Mouse (Mus musculus) layer of hippocampus, postnatal 14 days (tissue): Measurements from ENCODE around the gene Epn2. TPM values are rescaled to one million over a fixed set of nuclear protein-coding genes. Genes with fewer than 3 reads are reported as not detected.
"Not testable (repeated sequence)": the region's sequence is repeated elsewhere in the genome, so short reads cannot be mapped to it uniquely, and the experiment has no call there.

Experiments
- DNase-seq, 2 experiments: peaks; one replicate each; pipeline ENCODE4 v3.0.0; 2021 to 2022; ENCODE audit warnings: low spot score in 2 of 2, mixed read lengths in 1 of 2
- total RNA-seq, 2 experiments: library from RNA; stranded (reverse); gene quantifications; 2 replicates each; pipeline ENCODE4 v1.2.3; 2021

Gene Epn2
- total RNA-seq, 2 experiments from 2014 or later: 147 to 158 TPM

DNA sequence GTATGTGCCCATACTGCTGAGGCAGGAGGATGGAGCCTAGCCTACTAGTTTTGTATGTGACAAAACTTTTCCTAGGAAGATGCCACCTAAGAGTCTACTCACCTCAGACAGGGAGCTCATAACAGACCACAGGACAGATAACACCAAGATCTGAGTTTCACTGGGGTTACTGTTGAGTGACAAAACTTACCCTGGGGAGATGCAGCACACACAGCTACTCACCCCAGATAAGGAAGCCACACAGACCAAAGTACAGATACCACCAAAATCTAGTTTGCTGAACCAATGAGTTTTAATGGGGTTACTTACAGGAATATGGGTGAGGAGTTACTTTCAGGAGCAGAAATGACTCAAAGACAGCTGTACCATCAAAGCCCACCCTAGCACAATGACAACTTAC lies 13.6 kb upstream of the Epn2 start:
- no peak for DNase-seq

DNA sequence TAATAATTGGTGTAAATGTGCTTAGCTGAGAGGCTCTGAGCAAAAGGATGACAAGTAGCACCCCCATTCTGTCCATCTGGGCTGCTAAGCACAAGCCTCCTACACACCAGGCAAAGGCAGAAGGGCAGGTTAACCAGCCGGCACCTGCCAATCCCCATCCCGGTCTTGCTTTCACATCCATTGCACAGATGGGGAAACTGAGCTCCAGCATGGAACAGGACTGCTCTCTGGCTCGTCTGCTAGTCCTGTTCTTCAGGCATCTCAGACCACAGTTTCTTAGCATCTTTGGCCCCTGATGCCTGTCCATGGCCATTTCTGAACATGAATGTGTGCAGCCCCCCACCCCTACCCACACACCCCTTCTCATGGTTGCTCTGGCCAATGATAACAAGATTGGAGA lies 12.6 kb upstream of the Epn2 start:
- DNase-seq: no peak

DNA sequence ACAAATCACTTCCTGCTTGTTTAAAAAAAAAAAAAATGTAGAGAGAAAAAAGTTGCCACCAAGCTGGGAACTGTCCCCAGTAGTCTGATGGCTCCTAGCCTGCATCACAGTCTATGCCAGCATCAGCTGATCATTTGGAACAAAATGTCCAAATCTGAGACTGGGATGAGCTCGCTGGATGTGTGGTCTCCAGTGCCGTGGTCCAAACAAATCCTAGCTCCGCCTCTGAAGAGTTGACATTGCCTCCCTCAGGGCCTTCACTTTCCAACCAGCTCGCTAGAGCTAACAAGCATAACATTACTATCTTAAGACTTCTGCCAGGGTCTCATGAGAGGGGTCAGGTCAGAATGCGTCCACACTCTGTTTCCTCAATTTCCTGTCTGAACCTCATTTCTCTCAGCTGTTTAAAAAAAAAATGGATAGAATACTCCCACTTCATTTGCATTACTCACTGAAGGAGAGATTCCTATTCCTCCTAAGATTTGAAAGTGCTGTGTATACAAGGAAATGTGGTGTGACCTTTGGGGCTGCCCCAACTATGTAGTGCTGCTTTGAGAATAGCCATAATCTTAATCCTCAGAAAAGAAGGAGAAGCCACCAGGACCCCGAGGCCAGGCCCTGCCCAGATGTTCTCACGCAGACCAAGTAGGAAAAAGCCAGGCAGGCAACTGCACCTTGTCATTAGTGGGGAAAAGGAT lies 11.2 kb upstream of the Epn2 start:
- DNase-seq: peak; percentile 55 to 83

DNA sequence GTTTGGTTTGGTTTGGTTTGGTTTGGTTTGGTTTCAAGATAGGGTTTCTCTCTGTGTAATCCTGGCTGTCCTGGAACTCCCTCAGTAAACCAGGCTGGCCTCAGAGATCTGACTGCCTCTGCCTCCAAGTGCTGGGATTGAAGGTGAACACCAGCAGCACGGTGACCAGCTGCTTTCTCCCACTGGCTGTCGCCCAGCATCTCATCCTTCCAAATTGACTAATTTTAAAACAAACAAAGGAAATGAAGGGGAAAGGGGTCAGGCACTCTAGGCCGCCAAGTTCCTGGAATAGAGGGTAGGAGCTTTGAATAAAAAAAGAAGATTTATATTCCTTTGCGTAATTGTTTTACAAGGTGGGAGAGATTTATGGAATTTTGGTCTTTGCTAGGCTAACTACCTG lies 5.9 kb upstream of the Epn2 start:
- DNase-seq: no peak

DNA sequence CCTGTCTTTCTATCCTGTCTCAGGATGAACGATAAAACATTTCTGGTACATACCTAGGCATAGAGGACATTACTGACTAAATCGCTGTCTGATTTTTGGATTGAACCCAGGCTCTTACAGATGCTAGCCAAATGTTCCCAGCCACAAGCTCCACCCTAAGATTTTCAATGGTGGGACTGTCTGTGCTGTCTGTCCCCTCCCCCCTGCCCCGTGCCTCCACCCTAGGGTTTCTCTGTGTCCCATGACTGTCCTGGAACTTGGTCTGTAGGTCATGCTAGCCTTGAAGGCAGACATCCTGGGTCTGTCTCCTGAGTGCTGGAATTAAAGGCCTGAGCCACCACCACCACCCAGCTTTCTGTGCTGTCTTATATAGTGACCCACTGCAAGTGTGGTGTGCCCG lies 5.3 kb upstream of the Epn2 start:
- DNase-seq: no peak

DNA sequence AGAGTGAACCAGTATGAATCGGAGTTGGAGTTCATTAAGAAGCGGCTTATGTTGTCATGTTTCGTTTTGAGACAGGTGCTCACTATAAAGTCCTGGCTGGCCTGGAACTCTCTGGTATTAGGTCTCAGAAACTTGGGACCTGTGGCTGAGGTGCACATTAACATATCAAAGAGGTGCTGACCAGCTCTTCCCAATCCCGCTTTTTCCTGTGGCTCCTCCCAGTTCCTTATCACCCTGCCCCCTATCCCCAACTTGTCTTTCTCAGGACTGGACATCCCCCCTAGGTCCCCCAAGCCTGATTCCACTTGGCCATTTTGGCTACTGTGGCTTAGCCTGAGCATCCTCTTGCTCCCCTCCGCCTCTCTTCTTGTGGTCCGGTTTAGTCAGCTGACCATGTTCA lies 4.6 kb upstream of the Epn2 start:
- DNase-seq: no peak

DNA sequence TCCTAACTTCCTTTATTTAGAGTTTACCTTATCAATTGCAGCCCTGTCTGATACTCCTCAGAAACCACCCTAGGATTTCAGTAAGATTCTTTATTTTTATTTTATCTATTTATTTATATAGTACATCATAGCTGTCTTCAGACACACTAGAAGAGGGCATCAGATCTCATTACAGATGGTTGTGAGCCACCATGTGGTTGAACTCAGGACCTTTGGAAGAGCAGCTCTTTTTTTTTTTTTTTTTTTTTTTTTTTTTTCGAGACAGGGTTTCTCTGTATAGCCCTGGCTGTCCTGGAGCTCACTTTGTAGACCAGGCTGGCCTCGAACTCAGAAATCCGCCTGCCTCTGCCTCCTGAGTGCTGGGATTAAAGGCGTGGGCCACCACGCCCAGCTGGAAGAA lies 3.3 kb upstream of the Epn2 start:
- not testable (repeated sequence) for DNase-seq

DNA sequence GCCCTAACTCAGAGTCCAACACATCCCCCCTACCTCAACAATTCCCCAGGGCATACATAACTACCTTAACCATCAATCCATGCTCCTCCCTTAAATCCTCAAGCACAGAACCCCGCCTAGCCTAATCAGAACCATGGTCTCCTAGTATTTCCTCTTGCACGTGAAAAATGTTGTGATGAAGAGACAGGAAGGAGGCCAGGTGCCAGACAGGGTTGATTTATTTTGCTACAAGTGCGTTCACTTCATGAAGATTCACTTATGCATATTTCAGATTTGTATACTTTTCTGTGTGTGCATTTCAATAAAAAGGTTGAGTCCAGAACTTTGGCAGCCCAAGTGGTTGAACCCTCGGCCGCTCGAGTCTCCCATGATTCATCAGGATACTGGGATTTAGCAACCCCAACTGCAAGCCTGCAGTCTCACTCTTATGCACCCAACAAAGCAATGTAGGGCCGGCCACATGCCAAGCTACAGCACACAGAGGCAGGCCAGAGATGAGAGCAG lies 443 bp upstream of the Epn2 start:
- DNase-seq: no peak

DNA sequence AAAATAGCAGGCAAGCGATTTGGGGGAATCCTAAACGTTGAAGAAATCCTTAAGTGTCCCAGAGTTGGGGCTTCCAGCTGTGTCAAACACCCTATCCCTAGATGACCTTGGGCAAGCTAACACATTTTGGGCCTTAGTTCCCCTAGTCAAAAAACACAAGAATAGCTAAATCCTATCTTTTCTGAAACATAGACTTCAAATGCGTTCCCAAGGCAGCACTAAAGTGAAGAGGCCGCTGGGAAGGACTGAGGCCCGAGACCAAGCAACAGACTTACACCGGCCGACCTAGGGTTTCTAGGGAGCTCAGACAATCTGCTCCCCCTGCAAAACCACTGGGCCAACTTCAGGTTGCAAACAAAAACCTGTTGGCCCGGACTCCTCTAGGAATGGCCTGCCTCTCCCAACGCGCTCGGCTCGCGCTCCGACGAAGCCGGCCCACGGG lies 925 bp downstream of the Epn2 start:
- DNase-seq: no peak

DNA sequence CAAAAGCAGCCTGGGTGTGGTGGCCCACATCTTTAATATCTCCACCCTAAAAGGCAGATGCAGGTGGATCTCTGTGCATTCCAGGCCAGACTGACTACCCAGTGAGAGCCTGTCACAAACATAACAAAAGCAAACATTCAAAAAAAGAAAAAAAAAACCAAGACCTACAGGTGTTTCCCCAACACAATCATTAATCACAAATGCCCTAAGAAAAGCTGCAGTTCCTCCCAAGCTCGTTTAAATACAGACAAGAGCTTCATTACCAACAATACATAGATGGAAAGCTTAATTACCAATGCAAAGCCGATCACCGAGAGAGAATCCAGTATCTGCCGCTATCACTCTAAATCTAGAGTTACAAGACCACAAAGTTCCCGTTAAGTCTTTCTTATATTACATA lies 1.5 kb downstream of the Epn2 start:
- DNase-seq: no peak

DNA sequence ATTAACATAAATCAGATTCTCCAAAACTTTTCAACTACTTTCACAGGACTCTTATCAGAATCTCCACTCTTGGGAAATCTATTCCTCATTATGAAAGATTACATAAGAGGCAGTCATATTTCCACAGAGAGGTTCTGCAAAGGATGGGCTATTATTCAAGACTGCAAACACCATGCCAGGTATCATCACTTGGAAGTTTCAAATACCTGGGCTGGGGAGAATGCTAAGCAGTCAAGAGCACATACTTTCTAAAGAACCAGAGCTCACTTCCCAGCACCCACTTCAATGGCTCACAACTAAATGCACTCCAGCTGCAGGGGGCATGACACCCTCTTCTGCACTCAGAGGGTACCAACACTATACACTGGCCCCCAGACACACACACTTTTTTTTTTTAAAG lies 2.1 kb downstream of the Epn2 start:
- no peak for DNase-seq

DNA sequence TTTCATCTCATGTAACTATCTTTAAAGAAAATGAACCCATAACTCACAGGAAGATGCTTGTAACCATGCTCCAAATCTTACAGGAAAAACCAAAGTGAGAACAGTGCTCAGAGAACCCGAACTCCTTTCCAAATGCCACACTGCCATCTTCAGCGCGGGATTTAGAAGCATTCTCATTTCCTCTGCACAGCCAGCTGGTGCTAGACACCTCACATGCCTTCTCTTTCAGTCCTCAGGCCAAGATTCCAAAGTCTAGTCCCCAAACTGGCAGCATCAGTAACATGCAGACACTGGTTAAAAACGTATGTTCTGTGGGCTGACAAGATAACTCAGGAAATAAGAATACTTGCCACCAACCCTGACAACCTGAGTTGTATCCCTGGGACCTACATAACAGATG lies 6.2 kb downstream of the Epn2 start:
- DNase-seq: peak in 1 of 2 experiments; percentile 37

DNA sequence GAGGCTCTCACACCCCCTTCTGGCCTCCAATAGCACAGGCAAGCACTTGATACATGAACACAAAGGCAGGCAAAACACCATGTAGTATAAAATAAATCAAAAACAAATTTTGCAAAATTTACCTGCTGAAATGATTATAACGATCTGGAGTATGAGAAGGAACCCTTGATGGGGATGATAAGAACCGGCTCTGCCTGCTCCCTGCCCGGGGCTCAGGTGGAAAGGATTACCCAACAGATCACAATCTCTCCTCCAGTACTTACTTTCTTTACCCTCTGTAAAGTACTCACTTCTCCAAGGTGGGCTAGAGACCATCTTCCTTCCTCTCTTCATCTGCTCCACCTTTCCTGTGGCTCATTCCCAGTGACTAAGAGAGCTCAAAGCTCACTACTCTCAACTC lies 8.3 kb downstream of the Epn2 start:
- DNase-seq: no peak

DNA sequence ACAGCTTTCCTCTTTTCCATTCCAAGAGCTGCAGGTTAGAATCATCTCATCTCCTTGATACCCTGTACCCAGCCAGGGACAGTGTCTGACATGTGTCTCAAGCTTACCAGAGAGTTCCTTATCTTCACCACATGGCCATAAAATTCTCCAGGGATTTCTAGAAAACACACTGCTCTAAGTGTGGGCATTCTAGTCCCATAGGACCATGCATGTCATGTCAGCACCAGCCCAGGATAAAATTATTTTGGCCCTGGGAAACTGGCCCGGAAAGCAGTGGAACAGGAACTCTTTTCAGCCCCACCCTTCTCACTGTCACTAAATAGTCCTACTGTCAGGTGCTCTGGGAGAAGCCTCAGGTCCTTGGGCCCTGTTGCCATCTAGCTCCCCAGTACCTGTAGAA lies 9.8 kb downstream of the Epn2 start:
- DNase-seq: no peak

DNA sequence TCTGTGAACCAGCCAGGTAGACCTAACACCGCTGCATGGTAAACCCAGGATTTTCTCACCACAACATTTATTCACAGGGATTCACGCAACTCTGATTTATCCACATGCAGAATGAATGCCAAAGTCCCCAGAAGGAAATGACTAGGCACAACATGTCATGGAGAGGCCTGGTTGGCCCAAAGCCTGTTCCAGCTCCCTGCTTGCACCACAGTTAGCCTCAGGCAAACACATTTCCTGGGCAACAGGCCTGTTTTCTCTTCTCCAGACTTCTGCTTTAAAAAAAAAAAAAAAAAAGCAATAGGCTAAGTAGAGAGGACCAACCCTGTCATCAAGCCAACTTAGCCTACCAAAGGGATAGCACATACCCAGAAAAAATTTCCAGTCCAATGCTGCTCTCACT lies 14.9 kb downstream of the Epn2 start:
- DNase-seq: peak in 1 of 2 experiments; percentile 57

DNA sequence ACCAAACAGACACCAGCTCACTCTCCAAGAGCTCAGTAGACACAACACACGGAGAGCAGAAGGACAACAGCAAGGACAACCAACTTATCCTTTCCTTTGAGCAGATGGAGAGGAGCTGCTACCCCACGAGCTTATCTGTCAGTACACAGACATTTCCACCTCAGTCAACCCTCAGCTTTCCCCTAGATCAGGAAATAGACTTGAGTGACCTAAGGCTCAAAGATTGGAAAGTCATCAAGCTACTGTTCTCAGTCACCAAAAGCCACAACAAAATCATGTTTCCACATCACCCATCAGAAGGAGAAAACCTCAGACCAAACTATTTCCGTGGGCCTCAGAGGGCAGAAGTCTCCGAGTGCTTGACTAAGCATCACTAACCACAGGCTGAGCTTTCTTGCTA lies 15.5 kb downstream of the Epn2 start:
- no peak for DNase-seq

DNA sequence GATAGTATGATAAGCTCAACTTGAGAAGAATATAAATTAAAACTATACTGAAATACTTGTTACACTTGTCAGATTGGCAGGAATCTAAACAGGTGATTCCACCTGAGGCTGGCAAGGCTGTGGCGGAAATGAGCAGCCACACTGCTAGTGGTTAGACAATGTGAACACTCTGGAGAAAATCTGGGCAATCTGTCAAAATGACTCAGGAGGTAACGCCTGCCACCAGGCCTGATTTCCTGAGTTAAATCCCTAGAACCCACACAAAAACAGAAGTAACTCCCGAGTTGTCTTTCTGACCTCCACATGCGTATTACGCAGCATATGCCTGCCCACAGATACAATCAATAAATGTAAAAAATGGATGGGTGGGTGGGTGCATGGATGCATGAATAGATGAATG lies 17.1 kb downstream of the Epn2 start:
- no peak for DNase-seq

DNA sequence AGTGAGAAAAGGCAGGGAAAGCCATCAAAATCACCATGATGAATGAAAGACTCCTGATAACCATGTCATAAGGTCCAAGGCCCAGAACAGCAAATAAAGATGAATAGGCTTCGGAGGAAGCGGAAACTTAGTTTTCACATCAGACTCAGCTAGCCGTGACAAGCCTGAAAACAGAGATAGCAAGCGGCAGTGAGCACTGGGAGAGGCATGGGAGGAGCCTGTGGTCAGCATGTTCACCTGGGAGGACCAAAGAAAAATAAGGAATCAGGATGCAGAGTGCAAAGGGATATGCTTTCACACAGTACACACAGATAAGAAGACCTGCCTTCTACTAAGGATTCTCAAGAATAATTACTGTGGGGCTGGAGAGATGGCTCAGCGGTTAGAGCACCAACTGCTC lies 19.9 kb downstream of the Epn2 start:
- DNase-seq: no peak

DNA sequence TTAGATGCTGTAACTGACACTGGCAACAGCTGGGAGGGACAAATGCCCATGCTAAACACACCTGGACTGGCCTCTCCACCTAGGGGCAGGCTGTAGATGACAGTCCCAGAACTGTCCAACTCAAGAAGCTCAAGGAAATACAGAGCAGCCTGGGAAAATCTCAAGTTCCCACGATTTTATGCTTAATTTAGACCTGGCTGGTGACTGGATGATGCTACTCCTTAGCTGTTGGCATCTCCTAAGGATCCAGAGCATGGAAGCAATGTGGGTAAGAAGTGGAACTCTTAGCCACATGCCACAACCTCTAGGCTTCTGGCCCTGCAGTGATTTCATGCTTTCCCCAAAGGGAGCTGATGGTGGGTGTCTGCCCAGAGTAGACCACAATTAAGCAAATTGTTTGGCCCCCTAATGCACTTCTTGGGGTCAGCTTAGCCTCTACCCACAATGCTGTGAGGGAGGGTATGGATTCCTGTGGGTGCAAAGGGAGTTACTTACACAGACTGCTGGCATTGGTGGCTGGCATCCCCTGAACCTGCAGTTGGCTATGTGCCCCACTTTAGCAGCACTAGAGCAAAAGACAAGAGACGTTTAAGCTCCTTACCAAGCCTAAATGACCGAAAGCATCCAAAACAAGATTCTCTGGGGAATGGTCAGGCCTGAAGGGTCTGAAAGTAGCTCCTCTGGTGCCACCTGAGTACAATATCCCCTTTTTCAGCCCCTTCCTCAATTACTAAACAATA lies 26.3 kb downstream of the Epn2 start:
- no peak for DNase-seq

DNA sequence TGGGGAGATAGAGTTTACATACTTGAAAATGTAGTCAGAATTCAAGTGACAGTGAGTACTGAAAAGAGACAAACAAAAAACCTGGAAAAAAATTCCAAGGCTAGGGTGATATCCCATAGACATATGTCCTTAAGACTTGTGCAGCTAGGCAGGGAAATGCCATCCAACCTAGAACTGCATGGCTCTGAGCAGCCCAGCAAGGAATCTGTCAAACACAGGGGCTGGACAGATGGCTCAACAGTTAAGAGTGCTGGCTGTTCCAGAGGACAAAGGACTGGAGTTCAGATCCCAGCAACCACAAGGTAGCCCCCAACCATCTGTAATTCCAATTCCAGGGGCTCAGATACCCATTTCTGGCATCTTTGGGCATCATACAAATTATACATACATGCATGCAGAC lies 28.9 kb downstream of the Epn2 start:
- no peak for DNase-seq

DNA sequence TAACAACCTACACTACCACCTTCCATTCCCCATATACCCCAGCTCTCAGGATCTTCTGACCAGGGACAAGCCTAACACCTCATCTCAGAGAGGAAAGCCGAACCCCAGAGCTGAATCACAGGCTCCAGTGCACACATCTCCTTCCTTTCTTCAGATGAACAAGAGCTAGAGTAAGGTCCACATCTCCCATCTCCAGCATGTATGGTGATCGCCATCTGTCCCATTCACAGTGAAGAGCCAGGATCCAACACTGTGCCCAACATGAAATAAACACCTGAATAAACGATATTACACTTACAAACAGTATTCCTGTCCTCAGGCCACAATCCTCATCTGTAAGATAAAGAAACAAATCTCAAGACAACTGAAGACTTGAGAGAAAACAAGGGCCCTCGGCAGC lies 31.8 kb downstream of the Epn2 start:
- no peak for DNase-seq

DNA sequence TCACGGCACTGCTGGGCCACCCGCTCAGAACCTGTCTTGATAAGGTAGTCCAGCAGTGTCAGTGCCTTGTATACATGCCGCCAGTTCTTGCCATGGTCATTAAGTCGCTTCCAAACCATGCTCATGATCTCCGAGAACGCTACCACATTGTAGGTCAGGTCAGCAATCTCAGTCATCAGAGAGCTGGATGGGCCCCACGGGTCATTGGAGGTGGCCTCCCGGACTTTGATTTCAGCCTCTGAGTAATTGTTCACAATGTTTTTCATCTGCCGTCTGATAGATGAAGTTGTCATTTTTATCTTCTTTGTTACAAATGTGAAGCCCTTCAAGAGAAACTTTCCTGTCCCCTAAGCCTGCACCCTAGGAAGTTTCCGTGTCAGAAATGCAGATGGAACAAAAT lies 33.0 kb downstream of the Epn2 start:
- no peak for DNase-seq

DNA sequence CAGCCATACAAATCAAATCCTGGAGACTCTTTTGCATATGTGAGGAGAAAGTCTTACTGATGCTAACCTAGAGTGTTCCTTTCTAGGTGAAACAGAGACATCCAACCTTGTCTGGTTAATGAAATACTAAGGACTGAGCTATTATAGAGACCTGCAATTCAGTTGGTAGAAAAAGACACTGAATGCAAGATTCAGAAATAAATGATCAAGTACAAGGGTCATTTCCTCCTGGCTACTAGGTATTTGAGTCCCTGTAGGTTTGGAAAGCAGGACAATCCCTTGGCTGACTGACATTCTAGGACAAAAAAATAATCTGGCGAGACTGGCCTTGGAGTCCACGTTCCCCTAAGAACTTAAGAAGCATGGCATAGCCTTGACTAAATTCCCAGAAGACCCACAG lies 33.9 kb downstream of the Epn2 start:
- no peak for DNase-seq
